Mouse (Mus musculus) myocyte (in vitro differentiated cells): Measurements from ENCODE around the gene Adgrf5.

Experiments used
- CEBPB ChIP-seq: IDR thresholded peaks from 2 replicates; pipeline ENCODE4 v1.6.1; 2011; ENCODE audit warnings: mild to moderate bottlenecking, moderate library complexity; ENCODE audit not compliant: poor library complexity, insufficient read depth, severe bottlenecking
- E2F4 ChIP-seq: IDR thresholded peaks from one replicate; pipeline ENCODE4 v1.6.1; 2011; ENCODE audit warnings: mild to moderate bottlenecking, control low read depth, moderate library complexity; ENCODE audit not compliant: insufficient read depth
- MAX ChIP-seq: IDR thresholded peaks from one replicate; pipeline ENCODE4 v1.6.1; 2011; ENCODE audit warnings: low read depth, mild to moderate bottlenecking, control low read depth
- MYOD1 ChIP-seq, 3 experiments: IDR thresholded peaks; one replicate each; pipeline ENCODE4 v1.6.1; 2011; ENCODE audit warnings: control low read depth in 2 of 3, low read depth in 2 of 3, mild to moderate bottlenecking in 2 of 3, moderate library complexity in 1 of 3; ENCODE audit not compliant: insufficient read length in 2 of 3, control insufficient read depth in 1 of 3
- MYOG ChIP-seq, 3 experiments: IDR thresholded peaks; one replicate each; pipeline ENCODE4 v1.6.1; 2011; ENCODE audit warnings: control low read depth in 2 of 3, low read depth in 2 of 3, mild to moderate bottlenecking in 2 of 3; ENCODE audit not compliant: insufficient read length in 2 of 3, control insufficient read depth in 1 of 3, insufficient read depth in 1 of 3
- POLR2A ChIP-seq: IDR thresholded peaks from one replicate; pipeline ENCODE4 v1.6.1; 2011; ENCODE audit warnings: low read depth, mild to moderate bottlenecking, control low read depth, moderate library complexity; ENCODE audit not compliant: insufficient read length
- REST ChIP-seq: IDR thresholded peaks from one replicate; pipeline ENCODE4 v1.6.1; 2011; ENCODE audit warnings: mild to moderate bottlenecking, control low read depth, moderate library complexity; ENCODE audit not compliant: insufficient read depth, insufficient read length
- TCF12 ChIP-seq: IDR thresholded peaks from one replicate; pipeline ENCODE4 v1.6.1; 2011; ENCODE audit warnings: mild to moderate bottlenecking, control low read depth; ENCODE audit not compliant: poor library complexity, insufficient read depth, severe bottlenecking
- TCF3 ChIP-seq: IDR thresholded peaks from one replicate; pipeline ENCODE4 v1.6.1; 2011; ENCODE audit warnings: low read depth, control low read depth; ENCODE audit not compliant: insufficient read length
- USF1 ChIP-seq: IDR thresholded peaks from one replicate; pipeline ENCODE4 v1.6.1; 2011; ENCODE audit warnings: low read depth, mild to moderate bottlenecking, control low read depth, moderate library complexity

DNA sequence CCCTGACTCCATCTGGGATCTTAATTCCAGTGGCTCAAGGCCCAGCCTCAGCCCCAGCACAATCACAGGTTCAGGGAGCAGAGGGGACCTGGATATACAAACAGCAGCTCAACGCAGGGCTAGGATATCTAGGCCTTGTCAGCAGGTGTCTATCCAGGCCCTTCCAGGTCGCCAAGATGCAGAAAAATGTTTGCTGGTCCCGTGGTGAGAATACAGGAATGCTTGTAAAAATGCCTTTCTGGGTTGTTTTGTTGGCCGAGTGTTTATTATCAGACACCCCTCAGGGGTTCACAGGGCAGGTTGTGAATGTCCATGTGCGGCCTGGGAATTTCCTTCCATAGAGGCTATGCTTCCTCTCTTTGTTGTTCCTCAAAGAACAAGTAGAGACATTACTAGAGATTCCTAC is 7.9 kb downstream of the Adgrf5 start:
- TF ChIP-seq TCF12: no peak
- TF ChIP-seq TCF3: no peak
- no peak for TF ChIP-seq MAX
- no peak for TF ChIP-seq CEBPB
- TF ChIP-seq POLR2A: no peak
- no peak for TF ChIP-seq USF1
- TF ChIP-seq MYOG (IDR thresholded peaks at IDR 0.05; ENCODE audit: control insufficient read depth in 1 of 3, insufficient read depth in 1 of 3, insufficient read length in 2 of 3, low read depth in 2 of 3): no peak
- TF ChIP-seq E2F4: no peak
- no peak for TF ChIP-seq MYOD1 (IDR thresholded peaks at IDR 0.05; ENCODE audit: control insufficient read depth in 1 of 3, insufficient read length in 2 of 3, low read depth in 2 of 3)
- TF ChIP-seq REST: no peak
